Mouse (Mus musculus) left cerebral cortex, postnatal 14 days (tissue): ENCODE measurements at regions not wholly inside any gene's neighbourhood (a gene's known extent, or its start where the extent isn't known, plus 50 kb on each side); places are given as distances from the start of the nearest gene placed in this dataset.

ENCODE experiments used
- DNase-seq, 2 experiments: peaks; one replicate each; pipeline ENCODE4 v3.0.0; 2021 to 2022; ENCODE audit warnings: low spot score in 2 of 2, mixed read lengths in 1 of 2
- intact Hi-C: fragments of 180-260 bp; cut with DNase I; formaldehyde crosslinking; loops from one replicate; pipeline ENCODE4 v1.15.1; 2025

- intact Hi-C loops = no loop called here
- no peak for DNase-seq
These were observed 50.3 kb upstream of the Onecut1 start for GRCm38 (mm10) chr9:74811437-74811836.
